Mouse (Mus musculus) hindbrain, embryonic 16.5 days (tissue): ENCODE results near the gene Setd1a. TPM values are rescaled to one million over a fixed set of nuclear protein-coding genes. Genes with fewer than 3 reads are reported as not detected.
"Not testable (repeated sequence)": the region's sequence is repeated elsewhere in the genome, so short reads cannot be mapped to it uniquely, and the experiment has no call there.

Source experiments
- ATAC-seq: fragments of 200-750 bp; cut with Nextera tagmentation; 2 replicates; pipeline ENCODE4 v1.8.0; 2017; ENCODE audit warnings: moderate TSS enrichment, moderate library complexity
- H3K27ac ChIP-seq: fragments of 300-500 bp; sonication (generic); 2 replicates; pipeline ENCODE4 v1.5.1; 2014; ENCODE audit warnings: low read depth, mild to moderate bottlenecking, control low read depth, low read length, moderate library complexity
- H3K27me3 ChIP-seq: fragments of 300-500 bp; sonication (generic); replicated peaks from 2 replicates; pipeline ENCODE4 v1.6.1; 2014; ENCODE audit warnings: low read length; ENCODE audit not compliant: control insufficient read depth, insufficient read depth
- H3K36me3 ChIP-seq: fragments of 300-500 bp; sonication (generic); 2 replicates; pipeline ENCODE4 v1.6.1; 2014; ENCODE audit warnings: mild to moderate bottlenecking, low read length, moderate library complexity, mixed read lengths; ENCODE audit not compliant: control insufficient read depth, insufficient read depth
- H3K4me1 ChIP-seq: fragments of 300-500 bp; sonication (generic); 2 replicates; pipeline ENCODE4 v1.6.1; 2014; ENCODE audit warnings: low read depth, low read length; ENCODE audit not compliant: control insufficient read depth, insufficient read depth
- H3K4me2 ChIP-seq: fragments of 300-500 bp; sonication (generic); 2 replicates; pipeline ENCODE4 v1.6.1; 2014; ENCODE audit warnings: mild to moderate bottlenecking, low read length, control low read depth, moderate library complexity
- H3K4me3 ChIP-seq: fragments of 300-500 bp; sonication (generic); 2 replicates; pipeline ENCODE4 v1.5.1; 2014; ENCODE audit warnings: mild to moderate bottlenecking, low read length, control low read depth, moderate library complexity
- H3K9ac ChIP-seq: fragments of 300-500 bp; sonication (generic); 2 replicates; pipeline ENCODE4 v1.6.1; 2014; ENCODE audit warnings: low read depth, mild to moderate bottlenecking, control low read depth, low read length, moderate library complexity
- H3K9me3 ChIP-seq: fragments of 300-500 bp; sonication (generic); 2 replicates; pipeline ENCODE4 v1.6.1; 2014; ENCODE audit warnings: mild to moderate bottlenecking, low read length, moderate library complexity; ENCODE audit not compliant: control insufficient read depth
- WGBS: fragments of 180-500 bp; shearing (Covaris S2); extraction: QIAGEN DNeasy Blood & Tissue Kit; methylation state at CpG from one replicate; pipeline ENCODE4 v1.1.7; 2014; 5-methylcytosine and 5-hydroxymethylcytosine counted together
- polyA plus RNA-seq: library from polyadenylated mRNA; unstranded; fragments of >200 nt; fragmentation: Nextera tagmentation; extraction: Ambion mirVana; gene quantifications from 2 replicates; pipeline ENCODE4 v1.2.1, GENCODE M21; 2015

Gene Setd1a
- 12.8 and 14.6 TPM in 2 replicates for polyA plus RNA-seq

GRCm38 (mm10) chr7:127776426-127776825 is at the start of gene Setd1a:
Setd1a (plus strand) TSS chr7:127776670.
- WGBS: 0% methylated on average over 23 of the region's 23 CpGs

GRCm38 (mm10) chr7:127727898-127728297 is 48.6 kb upstream of the Setd1a start:
- ATAC-seq: no peak
- Histone ChIP-seq H3K4me2 (no peak overlapping the region), H3K9ac (no peak overlapping the region), H3K4me3 (no peak overlapping the region), H3K36me3 (no peaks in the 10 kb centered on the region), H3K4me1 (no peaks in the 10 kb centered on the region), H3K27ac (no peak overlapping the region), H3K27me3 (no peaks in the 10 kb centered on the region), H3K9me3 (no peaks in the 10 kb centered on the region)
- WGBS: 88% methylated on average over 7 of the region's 7 CpGs

More at GRCm38 (mm10) chr7:127776426-127776825, at the start of gene Setd1a:
- Histone ChIP-seq H3K9me3 (no peaks in the 10 kb centered on the region), H3K4me1 (peaks cover 13% of the 10 kb centered on the region), H3K27me3 (no peaks in the 10 kb centered on the region), H3K4me2 (peak within 1 kb of the TSS; percentile 76), H3K9ac (peak within 1 kb of the TSS; percentile 92), H3K4me3 (peak within 1 kb of the TSS; percentile 83), H3K36me3 (peaks cover 12% of the 10 kb centered on the region), H3K27ac (peak within 1 kb of the TSS; percentile 95)
- peak; percentile 69 for ATAC-seq

GRCm38 (mm10) chr7:127730170-127730569 is 46.3 kb upstream of the Setd1a start:
- H3K9me3 ChIP-seq: no peaks in the 10 kb centered on the region
- ATAC-seq: no peak
- no peaks in the 10 kb centered on the region for H3K27me3 ChIP-seq
- WGBS: 65% methylated on average over 4 of the region's 4 CpGs
- no peaks in the 10 kb centered on the region for H3K36me3 ChIP-seq
- no peak overlapping the region for H3K27ac ChIP-seq
- H3K4me1 ChIP-seq: no peaks in the 10 kb centered on the region
- H3K4me2 ChIP-seq: no peak overlapping the region
- H3K9ac ChIP-seq: no peak overlapping the region
- H3K4me3 ChIP-seq: no peak overlapping the region

GRCm38 (mm10) chr7:127732066-127732465 is 44.4 kb upstream of the Setd1a start, which contains the start of gene Ctf2:
Ctf2 (minus strand) TSS chr7:127732166.
- H3K27ac ChIP-seq, H3K4me3 ChIP-seq, H3K4me1 ChIP-seq, H3K36me3 ChIP-seq, ATAC-seq, H3K9me3 ChIP-seq, H3K4me2 ChIP-seq, H3K27me3 ChIP-seq, H3K9ac ChIP-seq: not testable (repeated sequence)
- WGBS: no CpG with 5 or more reads among the region's 5 CpGs

GRCm38 (mm10) chr7:127744366-127745045 is 32.0 kb upstream of the Setd1a start, which contains the start of gene Fbxl19:
Fbxl19 (plus strand) TSS chr7:127744543.
- no peaks in the 10 kb centered on the region for H3K27me3 ChIP-seq
- peak within 1 kb of the TSS; percentile 54 for H3K9ac ChIP-seq
- H3K4me3 ChIP-seq: peak within 1 kb of the TSS; percentile 90
- H3K9me3 ChIP-seq: no peaks in the 10 kb centered on the region
- H3K36me3 ChIP-seq: peaks cover 2% of the 10 kb centered on the region
- peak within 1 kb of the TSS; percentile 59 for H3K4me2 ChIP-seq
- peak within 1 kb of the TSS; percentile 85 for H3K27ac ChIP-seq
- 1% methylated on average over 26 of the region's 26 CpGs for WGBS
- peaks cover 16% of the 10 kb centered on the region for H3K4me1 ChIP-seq
- no peak for ATAC-seq

GRCm38 (mm10) chr7:127745251-127745651 is 31.2 kb upstream of the Setd1a start:
- Histone ChIP-seq H3K27ac (peak overlapping the region; percentile 85), H3K36me3 (peaks cover 10% of the 10 kb centered on the region), H3K9me3 (no peaks in the 10 kb centered on the region), H3K9ac (peak overlapping the region; percentile 54), H3K27me3 (no peaks in the 10 kb centered on the region), H3K4me1 (peaks cover 16% of the 10 kb centered on the region), H3K4me2 (peak overlapping the region; percentile 59), H3K4me3 (peak overlapping the region; percentile 90)
- ATAC-seq: peak; percentile 88
- WGBS: under 1% methylated on average over 19 of the region's 19 CpGs

- H3K36me3 ChIP-seq: peaks cover 15% of the 10 kb centered on the region
- under 1% methylated on average over 39 of the region's 39 CpGs for WGBS
- H3K27me3 ChIP-seq: no peaks in the 10 kb centered on the region
- H3K27ac ChIP-seq: peak overlapping the region; percentile 90
- H3K9ac ChIP-seq: peak overlapping the region; percentile 92
- peak overlapping the region; percentile 72 for H3K4me2 ChIP-seq
- H3K9me3 ChIP-seq: no peaks in the 10 kb centered on the region
- H3K4me1 ChIP-seq: peaks cover 16% of the 10 kb centered on the region
- peak overlapping the region; percentile 90 for H3K4me3 ChIP-seq
- ATAC-seq: peak; percentile 94
These were observed 30.6 kb upstream of the Setd1a start for GRCm38 (mm10) chr7:127745652-127746493.

GRCm38 (mm10) chr7:127746494-127747491 is 29.7 kb upstream of the Setd1a start:
- ATAC-seq: no peak
- no peaks in the 10 kb centered on the region for H3K27me3 ChIP-seq
- peak overlapping the region; percentile 92 for H3K9ac ChIP-seq
- H3K27ac ChIP-seq: peak overlapping the region; percentile 90
- peak overlapping the region; percentile 72 for H3K4me2 ChIP-seq
- peaks cover 24% of the 10 kb centered on the region for H3K36me3 ChIP-seq
- WGBS: 0% methylated on average over 31 of the region's 62 CpGs
- peaks cover 16% of the 10 kb centered on the region for H3K4me1 ChIP-seq
- H3K9me3 ChIP-seq: no peaks in the 10 kb centered on the region
- peak overlapping the region; percentile 90 for H3K4me3 ChIP-seq
